Mouse (Mus musculus) retina, postnatal 1 day (tissue): ENCODE results near the gene Zfp553.

Experiments used
- DNase-seq: peaks from one replicate; pipeline ENCODE4 v3.0.0-alpha.2; 2012

Gene Zfp553

GRCm38 (mm10) chr7:127211014-127211745, 21.7 kb upstream of the Zfp553 start:
- no peak for DNase-seq

- no peak for DNase-seq
Observed at GRCm38 (mm10) chr7:127212432-127213250, 20.2 kb upstream of the Zfp553 start.

- DNase-seq = peak; percentile 68
Observed at GRCm38 (mm10) chr7:127213485-127213884, 19.4 kb upstream of the Zfp553 start.

- no peak for DNase-seq
Observed at GRCm38 (mm10) chr7:127213930-127214329, 18.9 kb upstream of the Zfp553 start.

GRCm38 (mm10) chr7:127214521-127214920, 18.3 kb upstream of the Zfp553 start:
- DNase-seq = no peak

- peak; percentile 83 for DNase-seq
Observed at GRCm38 (mm10) chr7:127214981-127215871, 17.6 kb upstream of the Zfp553 start.

- no peak for DNase-seq
Observed at GRCm38 (mm10) chr7:127216307-127216706, 16.6 kb upstream of the Zfp553 start.

GRCm38 (mm10) chr7:127217475-127217874, 15.4 kb upstream of the Zfp553 start:
- DNase-seq = no peak

GRCm38 (mm10) chr7:127217901-127218642, 14.8 kb upstream of the Zfp553 start:
- no peak for DNase-seq

- no peak for DNase-seq
Observed at GRCm38 (mm10) chr7:127218670-127219069, 14.2 kb upstream of the Zfp553 start.

- no peak for DNase-seq
Observed at GRCm38 (mm10) chr7:127220440-127220839, 12.4 kb upstream of the Zfp553 start.

GRCm38 (mm10) chr7:127223106-127223505, 9.8 kb upstream of the Zfp553 start:
- DNase-seq = no peak

- no peak for DNase-seq
Observed at GRCm38 (mm10) chr7:127223515-127224478, 9.1 kb upstream of the Zfp553 start.

GRCm38 (mm10) chr7:127224616-127225015, 8.2 kb upstream of the Zfp553 start:
- DNase-seq = no peak

- DNase-seq = no peak
Observed at GRCm38 (mm10) chr7:127225147-127225995, 7.5 kb upstream of the Zfp553 start.

GRCm38 (mm10) chr7:127228615-127229303, 4.1 kb upstream of the Zfp553 start:
- DNase-seq = peak; percentile 86

- no peak for DNase-seq
Observed at GRCm38 (mm10) chr7:127231376-127231775, 1.5 kb upstream of the Zfp553 start.

- DNase-seq = no peak
Observed at GRCm38 (mm10) chr7:127231826-127232621, 837 bp upstream of the Zfp553 start.

GRCm38 (mm10) chr7:127233368-127233749, 498 bp downstream of the Zfp553 start:
- DNase-seq = no peak
